Mouse (Mus musculus) forebrain, embryonic 13.5 days (tissue): ENCODE measurements around the gene Lrrc3b. TPM values are rescaled to one million over a fixed set of nuclear protein-coding genes. Genes with fewer than 3 reads are reported as not detected.

Source experiments
- ATAC-seq: fragments of 200-750 bp; cut with Nextera tagmentation; 2 replicates; pipeline ENCODE4 v1.8.0; 2017
- H3K27ac ChIP-seq: fragments of 300-500 bp; sonication (generic); 2 replicates; pipeline ENCODE4 v1.5.1; 2015; ENCODE audit warnings: inconsistent platforms, mild to moderate bottlenecking, moderate library complexity
- H3K27me3 ChIP-seq: fragments of 300-500 bp; sonication (generic); 2 replicates; pipeline ENCODE4 v1.6.1; 2015; ENCODE audit warnings: mild to moderate bottlenecking, inconsistent platforms
- H3K36me3 ChIP-seq: fragments of 300-500 bp; sonication (generic); 2 replicates; pipeline ENCODE4 v1.6.1; 2015; ENCODE audit warnings: mild to moderate bottlenecking, inconsistent platforms; ENCODE audit not compliant: poor library complexity, severe bottlenecking
- H3K4me1 ChIP-seq: fragments of 300-500 bp; sonication (generic); 2 replicates; pipeline ENCODE4 v1.6.1; 2015; ENCODE audit warnings: inconsistent platforms
- H3K4me2 ChIP-seq: fragments of 300-500 bp; sonication (generic); 2 replicates; pipeline ENCODE4 v1.6.1; 2015; ENCODE audit warnings: inconsistent platforms, mild to moderate bottlenecking, moderate library complexity
- H3K4me3 ChIP-seq: fragments of 300-500 bp; sonication (generic); 2 replicates; pipeline ENCODE4 v1.5.1; 2015; ENCODE audit warnings: mild to moderate bottlenecking, inconsistent platforms
- H3K9ac ChIP-seq: fragments of 300-500 bp; sonication (generic); 2 replicates; pipeline ENCODE4 v1.6.1; 2015; ENCODE audit warnings: mild to moderate bottlenecking, inconsistent platforms
- H3K9me3 ChIP-seq: fragments of 300-500 bp; sonication (generic); replicated peaks from 2 replicates; pipeline ENCODE4 v1.6.1; 2016; ENCODE audit warnings: inconsistent platforms
- WGBS: fragments of 180-500 bp; shearing (Covaris S2); methylation state at CpG from one replicate; pipeline ENCODE4 v1.1.7; 2015; 5-methylcytosine and 5-hydroxymethylcytosine counted together
- polyA plus RNA-seq: library from polyadenylated mRNA; unstranded; fragments of >200 nt; fragmentation: Nextera tagmentation; extraction: Ambion mirVana; gene quantifications from 2 replicates; pipeline ENCODE4 v1.2.1, GENCODE M21; 2015

The Lrrc3b gene
- 2.1 and 2.4 TPM in 2 replicates for polyA plus RNA-seq

GRCm38 (mm10) chr14:15438485-15439157 lies at the start of gene Lrrc3b:
Gene Lrrc3b (minus strand): TSS chr14:15438987.
- Histone ChIP-seq H3K4me3 (peak within 1 kb of the TSS; percentile 60), H3K9ac (peak within 1 kb of the TSS; percentile 54)

GRCm38 (mm10) chr14:15477668-15478067 lies 38.9 kb upstream of the Lrrc3b start:
- Histone ChIP-seq H3K27me3 (no peaks in the 10 kb centered on the region), H3K4me2 (no peak overlapping the region), H3K36me3 (no peaks in the 10 kb centered on the region), H3K9ac (no peak overlapping the region), H3K4me3 (no peak overlapping the region), H3K4me1 (no peaks in the 10 kb centered on the region), H3K9me3 (no peaks in the 10 kb centered on the region), H3K27ac (no peak overlapping the region)
- no peak for ATAC-seq

More at GRCm38 (mm10) chr14:15438485-15439157, at the start of gene Lrrc3b:
- WGBS, result 0% methylated on average over 51 of the region's 51 CpGs
- Histone ChIP-seq H3K36me3 (no peaks in the 10 kb centered on the region), H3K27ac (no peak within 1 kb of the TSS; the same call in 1 of the 2 replicates), H3K9me3 (no peaks in the 10 kb centered on the region), H3K27me3 (peaks cover 32% of the 10 kb centered on the region), H3K4me2 (peak within 1 kb of the TSS; percentile 94), H3K4me1 (peaks cover 17% of the 10 kb centered on the region)
- peak; percentile 89 for ATAC-seq

- H3K4me1 ChIP-seq, result peaks cover 17% of the 10 kb centered on the region
- peak overlapping the region; percentile 94 for H3K4me2 ChIP-seq
- peak; percentile 38 for ATAC-seq
- WGBS, result under 1% methylated on average over 11 of the region's 11 CpGs
- H3K4me3 ChIP-seq, result peak overlapping the region; percentile 60
- peaks cover 32% of the 10 kb centered on the region for H3K27me3 ChIP-seq
- no peaks in the 10 kb centered on the region for H3K36me3 ChIP-seq
- H3K9ac ChIP-seq, result peak overlapping the region; percentile 54
- no peaks in the 10 kb centered on the region for H3K9me3 ChIP-seq
- H3K27ac ChIP-seq, result no peak overlapping the region
These were observed 697 bp downstream of the Lrrc3b start for GRCm38 (mm10) chr14:15438096-15438484.

- WGBS, result under 1% methylated on average over 15 of the region's 15 CpGs
- H3K4me1 ChIP-seq, result peaks cover 17% of the 10 kb centered on the region
- no peaks in the 10 kb centered on the region for H3K36me3 ChIP-seq
- H3K4me2 ChIP-seq, result peak overlapping the region; percentile 94
- no peak overlapping the region for H3K27ac ChIP-seq
- peak overlapping the region; percentile 60 for H3K4me3 ChIP-seq
- H3K9ac ChIP-seq, result peak overlapping the region; percentile 54
- ATAC-seq, result 0 out of 2 replicates have a peak, but pooled peaks have one; percentile 16
- peaks cover 32% of the 10 kb centered on the region for H3K27me3 ChIP-seq
- H3K9me3 ChIP-seq, result no peaks in the 10 kb centered on the region
These were observed 1.3 kb downstream of the Lrrc3b start for GRCm38 (mm10) chr14:15437501-15437941.

- Histone ChIP-seq H3K4me3 (peak overlapping the region; percentile 60; the same call in 1 of the 2 replicates), H3K36me3 (no peaks in the 10 kb centered on the region), H3K27me3 (peaks cover 32% of the 10 kb centered on the region), H3K4me1 (peaks cover 17% of the 10 kb centered on the region), H3K27ac (no peak overlapping the region), H3K4me2 (peak overlapping the region; percentile 94), H3K9me3 (no peaks in the 10 kb centered on the region), H3K9ac (no peak overlapping the region)
- no peak for ATAC-seq
- 44% methylated on average over 4 of the region's 4 CpGs for WGBS
These were observed 1.7 kb downstream of the Lrrc3b start for GRCm38 (mm10) chr14:15437046-15437445.

- peaks cover 32% of the 10 kb centered on the region for H3K27me3 ChIP-seq
- H3K36me3 ChIP-seq, result no peaks in the 10 kb centered on the region
- H3K4me1 ChIP-seq, result peaks cover 17% of the 10 kb centered on the region
- H3K9ac ChIP-seq, result no peak overlapping the region
- ATAC-seq, result no peak
- H3K9me3 ChIP-seq, result no peaks in the 10 kb centered on the region
- 92% methylated on average over 4 of the region's 4 CpGs for WGBS
- no peak overlapping the region for H3K27ac ChIP-seq
- no peak overlapping the region for H3K4me3 ChIP-seq
- no peak overlapping the region for H3K4me2 ChIP-seq
These were observed 2.2 kb downstream of the Lrrc3b start for GRCm38 (mm10) chr14:15436586-15436985.

- Histone ChIP-seq H3K27ac (no peak overlapping the region), H3K9me3 (no peaks in the 10 kb centered on the region), H3K9ac (no peak overlapping the region), H3K36me3 (no peaks in the 10 kb centered on the region), H3K27me3 (peaks cover 13% of the 10 kb centered on the region), H3K4me2 (no peak overlapping the region), H3K4me3 (no peak overlapping the region), H3K4me1 (no peaks in the 10 kb centered on the region)
- ATAC-seq, result no peak
- 79% methylated on average over 1 of the region's 1 CpGs for WGBS
These were observed 6.4 kb downstream of the Lrrc3b start for GRCm38 (mm10) chr14:15432396-15432795.

- no peak overlapping the region for H3K27ac ChIP-seq
- H3K36me3 ChIP-seq, result no peaks in the 10 kb centered on the region
- no peaks in the 10 kb centered on the region for H3K4me1 ChIP-seq
- H3K9ac ChIP-seq, result no peak overlapping the region
- H3K9me3 ChIP-seq, result no peaks in the 10 kb centered on the region
- WGBS, result 79% methylated on average over 1 of the region's 1 CpGs
- H3K4me2 ChIP-seq, result no peak overlapping the region
- no peak overlapping the region for H3K4me3 ChIP-seq
- H3K27me3 ChIP-seq, result no peaks in the 10 kb centered on the region
- ATAC-seq, result no peak
These were observed 17.2 kb downstream of the Lrrc3b start for GRCm38 (mm10) chr14:15421624-15422023.

- WGBS, result 77% methylated on average over 8 of the region's 8 CpGs
- Histone ChIP-seq H3K4me2 (no peak overlapping the region), H3K9me3 (no peaks in the 10 kb centered on the region), H3K27me3 (no peaks in the 10 kb centered on the region), H3K4me1 (no peaks in the 10 kb centered on the region), H3K27ac (no peak overlapping the region), H3K9ac (no peak overlapping the region), H3K4me3 (no peak overlapping the region), H3K36me3 (no peaks in the 10 kb centered on the region)
- ATAC-seq, result peak; percentile 38; the same call in 1 of the 2 replicates
These were observed 27.9 kb downstream of the Lrrc3b start for GRCm38 (mm10) chr14:15410686-15411534.

- 92% methylated on average over 2 of the region's 2 CpGs for WGBS
These were observed 53.3 kb downstream of the Lrrc3b start for GRCm38 (mm10) chr14:15385536-15385935.

GRCm38 (mm10) chr14:15384972-15385371 lies 53.8 kb downstream of the Lrrc3b start:
- ATAC-seq, result no peak
- Histone ChIP-seq H3K27ac (no peak overlapping the region), H3K9ac (no peak overlapping the region), H3K4me1 (no peaks in the 10 kb centered on the region), H3K27me3 (no peaks in the 10 kb centered on the region), H3K36me3 (no peaks in the 10 kb centered on the region), H3K9me3 (no peaks in the 10 kb centered on the region), H3K4me3 (no peak overlapping the region), H3K4me2 (no peak overlapping the region)
- WGBS, result 89% methylated on average over 2 of the region's 2 CpGs

More at GRCm38 (mm10) chr14:15385536-15385935, 53.3 kb downstream of the Lrrc3b start:
- Histone ChIP-seq H3K27me3 (no peaks in the 10 kb centered on the region), H3K4me3 (no peak overlapping the region), H3K27ac (no peak overlapping the region), H3K9ac (no peak overlapping the region), H3K4me1 (no peaks in the 10 kb centered on the region), H3K9me3 (no peaks in the 10 kb centered on the region), H3K4me2 (no peak overlapping the region), H3K36me3 (no peaks in the 10 kb centered on the region)
- ATAC-seq, result no peak

- ATAC-seq, result no peak
- Histone ChIP-seq H3K4me1 (no peaks in the 10 kb centered on the region), H3K9me3 (no peaks in the 10 kb centered on the region), H3K27me3 (no peaks in the 10 kb centered on the region), H3K36me3 (no peaks in the 10 kb centered on the region), H3K4me2 (no peak overlapping the region), H3K9ac (no peak overlapping the region), H3K27ac (no peak overlapping the region), H3K4me3 (no peak overlapping the region)
- 81% methylated on average over 5 of the region's 5 CpGs for WGBS
These were observed 54.3 kb downstream of the Lrrc3b start for GRCm38 (mm10) chr14:15384532-15384931.
